Mouse (Mus musculus) heart, postnatal 0 days (tissue): ENCODE measurements around the gene Ppm1b.

Experiments
- CTCF ChIP-seq: IDR thresholded peaks from 2 replicates; pipeline ENCODE4 v1.5.1; 2016; ENCODE audit warnings: antibody characterized with exemption, control low read depth, low read depth
- EP300 ChIP-seq: IDR thresholded peaks from 2 replicates; pipeline ENCODE4 v1.6.1; 2016; ENCODE audit warnings: antibody characterized with exemption, low read depth

- TF ChIP-seq CTCF: no peak
- no peak for TF ChIP-seq EP300
These were observed 81.3 kb downstream of the Ppm1b start for GRCm38 (mm10) chr17:85037855-85038254.
